In the genomic region with DNA sequence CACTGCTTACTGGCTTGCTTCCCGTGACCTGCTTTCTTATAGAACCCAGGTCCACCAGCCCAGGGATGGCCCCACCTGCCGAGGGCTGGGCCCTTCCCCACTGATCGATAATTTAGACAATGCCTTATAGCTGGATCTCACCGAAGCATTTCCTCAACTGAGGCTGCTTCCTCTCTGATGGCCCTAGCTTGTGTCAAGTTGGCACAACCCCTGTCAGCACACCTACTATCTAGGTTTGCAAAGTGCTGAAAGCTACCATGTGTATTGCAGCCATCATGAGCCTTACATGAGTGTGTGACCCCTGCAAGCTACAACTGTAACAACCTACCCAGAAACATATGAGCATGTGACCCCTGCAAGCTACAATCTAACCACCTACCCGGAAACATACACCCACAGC, we compare ENCODE assay signal across 28 mouse cellular contexts. TPM values are rescaled to one million over a fixed set of nuclear protein-coding genes. Genes with fewer than 3 reads are reported as not detected.
DNase-seq lines count a peak whose midpoint lies in the region; ATAC-seq and TF ChIP-seq lines count a peak whose summit lies in the region.
"Had no signal": no experiment of that assay in that cellular context is flagged by ENCODE, and none has a peak within 500 bp of the region (broad histone marks: within the 10 kb centered on the region; RNA-seq: fewer than 3 reads in every experiment).

No protein-coding gene starts in this region.

- peaks cover 31% of the 10 kb centered on the region for H3K4me1 ChIP-seq in liver, postnatal 0 days (ENCODE audit: insufficient read depth)
- H3K4me1 ChIP-seq in liver, embryonic 11.5 days (replicated peaks; ENCODE audit: control insufficient read depth, insufficient read depth, low read length), result peaks cover 8% of the 10 kb centered on the region
- H3K4me1 ChIP-seq in stomach, embryonic 15.5 days, result no peaks in the 10 kb centered on the region
- H3K4me1 ChIP-seq in stomach, postnatal 0 days (replicated peaks; ENCODE audit: control insufficient read depth, insufficient read depth), result no peaks in the 10 kb centered on the region
- peaks cover 15% of the 10 kb centered on the region; the same call in 1 of the 2 replicates for H3K4me1 ChIP-seq in small intestine, adult 2 months (ENCODE audit: control insufficient read depth, insufficient read depth, insufficient read length, low read length)
- H3K4me1 ChIP-seq: forebrain, embryonic 10.5 days; forebrain, embryonic 13.5 days had no signal

- no peaks in the 10 kb centered on the region for H3K36me3 ChIP-seq in liver, postnatal 0 days (replicated peaks; ENCODE audit: insufficient read depth, low read length)
- no peaks in the 10 kb centered on the region for H3K36me3 ChIP-seq in liver, embryonic 11.5 days (ENCODE audit: control insufficient read depth, insufficient read depth, low read length)
- H3K36me3 ChIP-seq in stomach, embryonic 15.5 days, result no peaks in the 10 kb centered on the region
- H3K36me3 ChIP-seq in stomach, postnatal 0 days (ENCODE audit: control insufficient read depth, insufficient read depth, low read length), result no peaks in the 10 kb centered on the region
- H3K36me3 ChIP-seq in small intestine, adult 2 months (ENCODE audit: control insufficient read depth, insufficient read depth, low read length), result no peaks in the 10 kb centered on the region
- H3K36me3 ChIP-seq: forebrain, embryonic 10.5 days; G1E; heart, embryonic 12.5 days; heart, embryonic 15.5 days had no signal

- WGBS in liver, postnatal 0 days (ENCODE audit: insufficient replicate concordance), result 47% methylated on average over 5 of the region's 5 CpGs
- 59% methylated on average over 5 of the region's 5 CpGs for whole genome bisulfite sequencing in liver, embryonic 11.5 days
- WGBS in stomach, embryonic 15.5 days, result 85% methylated on average over 5 of the region's 5 CpGs
- 75% methylated on average over 5 of the region's 5 CpGs for WGBS in stomach, postnatal 0 days
- 47% methylated on average over 5 of the region's 5 CpGs for WGBS in small intestine, adult 2 months

- no peaks in the 10 kb centered on the region for H3K9me3 ChIP-seq in liver, postnatal 0 days (ENCODE audit: low read length)
- H3K9me3 ChIP-seq in liver, embryonic 11.5 days (ENCODE audit: control insufficient read depth, low read length), result no peaks in the 10 kb centered on the region
- H3K9me3 ChIP-seq in stomach, embryonic 15.5 days, result no peaks in the 10 kb centered on the region
- H3K9me3 ChIP-seq in stomach, postnatal 0 days (ENCODE audit: control insufficient read depth, low read length), result no peaks in the 10 kb centered on the region
- H3K9me3 ChIP-seq: heart, embryonic 15.5 days had no signal

- H3K27me3 ChIP-seq in liver, postnatal 0 days (ENCODE audit: insufficient read depth, low read length), result no peaks in the 10 kb centered on the region
- H3K27me3 ChIP-seq in liver, embryonic 11.5 days (replicated peaks; ENCODE audit: control insufficient read depth, insufficient read depth, low read length), result no peaks in the 10 kb centered on the region
- H3K27me3 ChIP-seq in stomach, embryonic 15.5 days (replicated peaks), result no peaks in the 10 kb centered on the region
- H3K27me3 ChIP-seq in stomach, postnatal 0 days (ENCODE audit: control insufficient read depth, insufficient read depth, low read length), result no peaks in the 10 kb centered on the region
- no peaks in the 10 kb centered on the region for H3K27me3 ChIP-seq in small intestine, adult 2 months (ENCODE audit: control insufficient read depth, insufficient read depth, low read length)
- H3K27me3 ChIP-seq: CH12.LX; forebrain, embryonic 13.5 days; heart, embryonic 12.5 days; heart, embryonic 15.5 days; Patski had no signal

- TF ChIP-seq CTCF in liver, postnatal 0 days (IDR thresholded peaks at IDR 0.05; ENCODE audit: low read depth), result no peak
- TF ChIP-seq CTCF in stomach, postnatal 0 days (IDR thresholded peaks at IDR 0.05; ENCODE audit: low read depth), result no peak
- TF ChIP-seq CTCF in small intestine, adult 2 months (IDR thresholded peaks at IDR 0.05; ENCODE audit: extremely low read depth, insufficient read length, insufficient replicate concordance, low read depth, low read length), result no peak

- TF ChIP-seq EP300 in liver, postnatal 0 days (IDR thresholded peaks at IDR 0.05; ENCODE audit: low read depth), result no peak
- TF ChIP-seq EP300 in stomach, postnatal 0 days (optimal IDR thresholded peaks at IDR 0.05), result no peak

- DNase-seq in liver, postnatal 0 days, result no peak
- DNase-seq in liver, embryonic 11.5 days (ENCODE audit: low spot score), result no peak
- no peak for DNase-seq in stomach, postnatal 0 days (ENCODE audit: low spot score)
- DNase-seq in layer of hippocampus, postnatal 10 days (ENCODE audit: low spot score in 2 of 2), result no peak
- DNase-seq: adrenal gland, postnatal 10 days; adrenal gland, postnatal 36 days; B cell, adult 2 months; cerebellum, adult 18-20 months; cerebellum, adult 9-10 months; cerebellum, postnatal 14 days; gastrocnemius, postnatal 10 days; gastrocnemius, postnatal 36 days; heart, adult 18-20 months; heart, postnatal 10 days; heart, postnatal 4 days had no signal

- no peak for ATAC-seq in liver, postnatal 0 days
- ATAC-seq in liver, embryonic 11.5 days (replicated peaks; ENCODE audit: low FRiP score), result no peak
- ATAC-seq in stomach, embryonic 15.5 days (ENCODE audit: insufficient read depth, low FRiP score, low read depth), result no peak
- ATAC-seq in stomach, postnatal 0 days (ENCODE audit: low FRiP score, low TSS enrichment), result no peak
- ATAC-seq: forebrain, embryonic 13.5 days; forebrain, embryonic 16.5 days; hindbrain, postnatal 0 days; inflammation-experienced regulatory T-cells, adult 6 months; Patski had no signal

- H3K4me3 ChIP-seq in liver, postnatal 0 days (ENCODE audit: low read depth, low read length), result no peak overlapping the region
- no peak overlapping the region for H3K4me3 ChIP-seq in liver, embryonic 11.5 days (ENCODE audit: low read depth, low read length)
- no peak overlapping the region for H3K4me3 ChIP-seq in stomach, embryonic 15.5 days (replicated peaks)
- no peak overlapping the region for H3K4me3 ChIP-seq in stomach, postnatal 0 days (ENCODE audit: low read depth, low read length)
- no peak overlapping the region for H3K4me3 ChIP-seq in small intestine, adult 2 months (ENCODE audit: low read depth, low read length)
- H3K4me3 ChIP-seq: forebrain, embryonic 10.5 days; forebrain, embryonic 13.5 days; heart, embryonic 12.5 days; heart, embryonic 15.5 days had no signal

- H3K9ac ChIP-seq in liver, postnatal 0 days (replicated peaks), result no peak overlapping the region
- no peak overlapping the region for H3K9ac ChIP-seq in liver, embryonic 11.5 days (ENCODE audit: low read depth, low read length)
- no peak overlapping the region for H3K9ac ChIP-seq in stomach, embryonic 15.5 days
- no peak overlapping the region for H3K9ac ChIP-seq in stomach, postnatal 0 days (ENCODE audit: low read length)
- H3K9ac ChIP-seq: forebrain, embryonic 13.5 days; heart, embryonic 12.5 days; heart, embryonic 15.5 days; hindbrain, embryonic 14.5 days had no signal

- H3K27ac ChIP-seq in liver, postnatal 0 days (ENCODE audit: low read depth), result peak overlapping the region; percentile 85
- H3K27ac ChIP-seq in liver, embryonic 11.5 days (ENCODE audit: low read depth, low read length), result no peak overlapping the region
- 0 out of 2 replicates have a peak overlapping the region, but pooled peaks have one; percentile 11 for H3K27ac ChIP-seq in stomach, embryonic 15.5 days
- no peak overlapping the region for H3K27ac ChIP-seq in stomach, postnatal 0 days (replicated peaks)
- peak overlapping the region; percentile 35; the same call in 1 of the 2 replicates for H3K27ac ChIP-seq in small intestine, adult 2 months (ENCODE audit: insufficient read depth, low read depth, low read length)
- H3K27ac ChIP-seq: forebrain, embryonic 10.5 days; forebrain, embryonic 13.5 days; heart, embryonic 15.5 days; hindbrain, embryonic 14.5 days; hindbrain, postnatal 0 days had no signal

- no peak for TF ChIP-seq POLR2A in small intestine, adult 2 months (IDR thresholded peaks at IDR 0.05; ENCODE audit: low read depth, low read length)

- no peak overlapping the region for H3K4me2 ChIP-seq in liver, postnatal 0 days (ENCODE audit: low read depth, low read length)
- no peak overlapping the region for H3K4me2 ChIP-seq in liver, embryonic 11.5 days
- H3K4me2 ChIP-seq in stomach, embryonic 15.5 days, result no peak overlapping the region
- H3K4me2 ChIP-seq in stomach, postnatal 0 days (replicated peaks; ENCODE audit: low read depth), result no peak overlapping the region
- H3K4me2 ChIP-seq: forebrain, embryonic 13.5 days; heart, embryonic 12.5 days; heart, embryonic 15.5 days; hindbrain, embryonic 14.5 days had no signal

RNA-seq across cellular contexts. Expression of a gene that starts 22.7 kb away (rescaled TPM):
- 18.2 and 20.8 TPM in 2 replicates for polyA plus RNA-seq in liver, postnatal 0 days (2015; fragmentation: Nextera tagmentation; extraction: Ambion mirVana)
- polyA plus RNA-seq in liver, embryonic 11.5 days (2014; fragmentation: Nextera tagmentation; extraction: Ambion mirVana), result 26.2 and 28.7 TPM in 2 replicates
- 49.3 and 55.6 TPM in 2 replicates for polyA plus RNA-seq in stomach, embryonic 15.5 days (2015; fragmentation: Nextera tagmentation; extraction: Ambion mirVana)
- 54.9 and 57.8 TPM in 2 replicates for polyA plus RNA-seq in stomach, postnatal 0 days (2015; fragmentation: Nextera tagmentation; extraction: Ambion mirVana)
- polyA plus RNA-seq in small intestine, adult 2 months (2012; rRNA removed), result 48.9 and 162 TPM in 2 replicates
- 100 to 1,000 TPM in 1 of 2 experiments, 10 to 100 TPM in 1; 73.3 to 106 TPM for total RNA-seq in layer of hippocampus, postnatal 10 days (2021)

RNA-seq across cellular contexts. Expression of a gene that starts 39.2 kb away (rescaled TPM):
- 16.3 and 16.6 TPM in 2 replicates for polyA plus RNA-seq in liver, postnatal 0 days (2015; fragmentation: Nextera tagmentation; extraction: Ambion mirVana)
- 32.6 and 35.5 TPM in 2 replicates for polyA plus RNA-seq in liver, embryonic 11.5 days (2014; fragmentation: Nextera tagmentation; extraction: Ambion mirVana)
- 48.8 and 49.4 TPM in 2 replicates for polyA plus RNA-seq in stomach, embryonic 15.5 days (2015; fragmentation: Nextera tagmentation; extraction: Ambion mirVana)
- polyA plus RNA-seq in stomach, postnatal 0 days (2015; fragmentation: Nextera tagmentation; extraction: Ambion mirVana), result 18.3 and 19.2 TPM in 2 replicates
- polyA plus RNA-seq in small intestine, adult 2 months (2012; rRNA removed), result 6.5 and 12.4 TPM in 2 replicates
- 10 to 100 TPM; 63.7 to 70.6 TPM for total RNA-seq in layer of hippocampus, postnatal 10 days (2021)

Comparison
In these comparisons a context has a peak if more than half of its experiments do, and no peak if none do; other contexts are left out.
1. H3K27ac ChIP-seq: peak in liver, postnatal 0 days (single experiment), stomach, embryonic 15.5 days (single experiment) and small intestine, adult 2 months (single experiment); none in liver, embryonic 11.5 days (single experiment) and stomach, postnatal 0 days (single experiment).